Mouse (Mus musculus): ENCODE results near the gene Ahnak2. TPM values are rescaled to one million over a fixed set of nuclear protein-coding genes. Genes with fewer than 3 reads are reported as not detected.

The Ahnak2 gene
- polyA plus RNA-seq, 1 experiment, result 24.4 TPM

- Histone ChIP-seq H3K27me3 (ENCODE audit: control insufficient read depth, insufficient read depth, insufficient read length) (no peaks in the 10 kb centered on the region), H3K4me3 (peak overlapping the region; percentile 44), H3K36me3 (ENCODE audit: control insufficient read depth, insufficient read depth) (no peaks in the 10 kb centered on the region), H3K4me2 (ENCODE audit: low read depth) (peak overlapping the region; percentile 94), H3K79me2 (ENCODE audit: control insufficient read depth, insufficient read depth) (no peaks in the 10 kb centered on the region), H3ac (ENCODE audit: control insufficient read depth, insufficient read length) (peak overlapping the region; percentile 9)
- no peak for TF ChIP-seq USF1 (IDR thresholded peaks at IDR 0.05; ENCODE audit: low read depth)
- TF ChIP-seq TCF12 (IDR thresholded peaks at IDR 0.05; ENCODE audit: insufficient read depth, poor library complexity, severe bottlenecking), result no peak
- no peak for TF ChIP-seq REST (IDR thresholded peaks at IDR 0.05; ENCODE audit: insufficient read depth, insufficient read length)
- no peak for TF ChIP-seq MYOD1 (IDR thresholded peaks at IDR 0.05; ENCODE audit: control insufficient read depth in 1 of 3, insufficient read length in 2 of 3, low read depth in 2 of 3)
- no peak for TF ChIP-seq MAX (IDR thresholded peaks at IDR 0.05; ENCODE audit: low read depth)
- no peak for TF ChIP-seq POLR2AphosphoS2 (IDR thresholded peaks at IDR 0.05; ENCODE audit: insufficient read length, low read depth)
- no peak for TF ChIP-seq MYOG (IDR thresholded peaks at IDR 0.05; ENCODE audit: control insufficient read depth in 1 of 3, insufficient read depth in 1 of 3, insufficient read length in 2 of 3, low read depth in 2 of 3)
Observed at GRCm38 (mm10) chr12:112809641-112810040, 7.2 kb upstream of the Ahnak2 start.

GRCm38 (mm10) chr12:112808587-112809364 is 6.3 kb upstream of the Ahnak2 start, which contains the start of gene Clba1:
Gene Clba1 (plus strand): TSS chr12:112808937.
- no peaks in the 10 kb centered on the region for H3K79me2 ChIP-seq (ENCODE audit: control insufficient read depth, insufficient read depth)
- H3K4me2 ChIP-seq (ENCODE audit: low read depth), result peak within 1 kb of the TSS; percentile 94
- no peaks in the 10 kb centered on the region for H3K36me3 ChIP-seq (ENCODE audit: control insufficient read depth, insufficient read depth)
- peak within 1 kb of the TSS; percentile 9 for H3ac ChIP-seq (ENCODE audit: control insufficient read depth, insufficient read length)
- TF ChIP-seq E2F4 (IDR thresholded peaks at IDR 0.05; ENCODE audit: insufficient read depth), result no peak
- no peak for TF ChIP-seq MYOD1 (IDR thresholded peaks at IDR 0.05; ENCODE audit: control insufficient read depth in 1 of 3, insufficient read length in 2 of 3, low read depth in 2 of 3)
- TF ChIP-seq USF1 (IDR thresholded peaks at IDR 0.05; ENCODE audit: low read depth), result peak; percentile 22
- no peak for TF ChIP-seq REST (IDR thresholded peaks at IDR 0.05; ENCODE audit: insufficient read depth, insufficient read length)
- TF ChIP-seq POLR2AphosphoS2 (IDR thresholded peaks at IDR 0.05; ENCODE audit: insufficient read length, low read depth), result peak; percentile 44
- no peak for TF ChIP-seq MYOG (IDR thresholded peaks at IDR 0.05; ENCODE audit: control insufficient read depth in 1 of 3, insufficient read depth in 1 of 3, insufficient read length in 2 of 3, low read depth in 2 of 3)
- no peak for TF ChIP-seq TCF3 (IDR thresholded peaks at IDR 0.05; ENCODE audit: insufficient read length, low read depth)
- TF ChIP-seq MAX (IDR thresholded peaks at IDR 0.05; ENCODE audit: low read depth), result no peak
- TF ChIP-seq CEBPB (IDR thresholded peaks at IDR 0.05; ENCODE audit: insufficient read depth, poor library complexity, severe bottlenecking), result no peak
- peak; percentile 63 for TF ChIP-seq POLR2A (IDR thresholded peaks at IDR 0.05; ENCODE audit: insufficient read length, low read depth)
- no peak for TF ChIP-seq SRF (IDR thresholded peaks at IDR 0.05; ENCODE audit: control insufficient read depth, insufficient read length, low read depth)
- no peak for TF ChIP-seq TCF12 (IDR thresholded peaks at IDR 0.05; ENCODE audit: insufficient read depth, poor library complexity, severe bottlenecking)
- H3K4me3 ChIP-seq, result peak within 1 kb of the TSS; percentile 44
- H3K27me3 ChIP-seq (ENCODE audit: control insufficient read depth, insufficient read depth, insufficient read length), result no peaks in the 10 kb centered on the region

GRCm38 (mm10) chr12:112808212-112808586 is 5.7 kb upstream of the Ahnak2 start:
- Histone ChIP-seq H3K4me3 (peak overlapping the region; percentile 44), H3K79me2 (ENCODE audit: control insufficient read depth, insufficient read depth) (no peaks in the 10 kb centered on the region), H3K27me3 (ENCODE audit: control insufficient read depth, insufficient read depth, insufficient read length) (no peaks in the 10 kb centered on the region), H3K36me3 (ENCODE audit: control insufficient read depth, insufficient read depth) (no peaks in the 10 kb centered on the region), H3ac (ENCODE audit: control insufficient read depth, insufficient read length) (no peak overlapping the region), H3K4me2 (ENCODE audit: low read depth) (peak overlapping the region; percentile 94)
- TF ChIP-seq USF1 (IDR thresholded peaks at IDR 0.05; ENCODE audit: low read depth), result no peak
- no peak for TF ChIP-seq SRF (IDR thresholded peaks at IDR 0.05; ENCODE audit: control insufficient read depth, insufficient read length, low read depth)
- no peak for TF ChIP-seq MYOD1 (IDR thresholded peaks at IDR 0.05; ENCODE audit: control insufficient read depth in 1 of 3, insufficient read length in 2 of 3, low read depth in 2 of 3)
- TF ChIP-seq MAX (IDR thresholded peaks at IDR 0.05; ENCODE audit: low read depth), result no peak
- TF ChIP-seq REST (IDR thresholded peaks at IDR 0.05; ENCODE audit: insufficient read depth, insufficient read length), result no peak
- TF ChIP-seq CEBPB (IDR thresholded peaks at IDR 0.05; ENCODE audit: insufficient read depth, poor library complexity, severe bottlenecking), result no peak

GRCm38 (mm10) chr12:112807796-112808195 is 5.3 kb upstream of the Ahnak2 start:
- no peaks in the 10 kb centered on the region for H3K36me3 ChIP-seq (ENCODE audit: control insufficient read depth, insufficient read depth)
- no peak overlapping the region for H3ac ChIP-seq (ENCODE audit: control insufficient read depth, insufficient read length)
- no peaks in the 10 kb centered on the region for H3K27me3 ChIP-seq (ENCODE audit: control insufficient read depth, insufficient read depth, insufficient read length)
- TF ChIP-seq MYOG (IDR thresholded peaks at IDR 0.05; ENCODE audit: control insufficient read depth in 1 of 3, insufficient read depth in 1 of 3, insufficient read length in 2 of 3, low read depth in 2 of 3) (no peak), SRF (IDR thresholded peaks at IDR 0.05; ENCODE audit: control insufficient read depth, insufficient read length, low read depth) (no peak), USF1 (IDR thresholded peaks at IDR 0.05; ENCODE audit: low read depth) (no peak), REST (IDR thresholded peaks at IDR 0.05; ENCODE audit: insufficient read depth, insufficient read length) (no peak), POLR2A (IDR thresholded peaks at IDR 0.05; ENCODE audit: insufficient read length, low read depth) (no peak), CEBPB (IDR thresholded peaks at IDR 0.05; ENCODE audit: insufficient read depth, poor library complexity, severe bottlenecking) (no peak), E2F4 (IDR thresholded peaks at IDR 0.05; ENCODE audit: insufficient read depth) (no peak), TCF3 (IDR thresholded peaks at IDR 0.05; ENCODE audit: insufficient read length, low read depth) (no peak), MAX (IDR thresholded peaks at IDR 0.05; ENCODE audit: low read depth) (no peak), POLR2AphosphoS2 (IDR thresholded peaks at IDR 0.05; ENCODE audit: insufficient read length, low read depth) (no peak), MYOD1 (IDR thresholded peaks at IDR 0.05; ENCODE audit: control insufficient read depth in 1 of 3, insufficient read length in 2 of 3, low read depth in 2 of 3) (no peak), TCF12 (IDR thresholded peaks at IDR 0.05; ENCODE audit: insufficient read depth, poor library complexity, severe bottlenecking) (no peak)
- H3K4me2 ChIP-seq (ENCODE audit: low read depth), result no peak overlapping the region
- H3K79me2 ChIP-seq (ENCODE audit: control insufficient read depth, insufficient read depth), result no peaks in the 10 kb centered on the region
- peak overlapping the region; percentile 44 for H3K4me3 ChIP-seq
